Mouse (Mus musculus) gastrocnemius, postnatal 14 days (tissue): ENCODE measurements at regions not wholly inside any gene's neighbourhood (a gene's known extent, or its start where the extent isn't known, plus 50 kb on each side); places are given as distances from the start of the nearest gene placed in this dataset.

Experiments used
- DNase-seq: peaks from one replicate; pipeline ENCODE4 v3.0.0; 2021; ENCODE audit warnings: mixed read lengths
- intact Hi-C: fragments of 180-260 bp; cut with DNase I; formaldehyde crosslinking; loops from one replicate; pipeline ENCODE4 v1.15.1; 2025; ENCODE audit warnings: low total_unique reads

DNA sequence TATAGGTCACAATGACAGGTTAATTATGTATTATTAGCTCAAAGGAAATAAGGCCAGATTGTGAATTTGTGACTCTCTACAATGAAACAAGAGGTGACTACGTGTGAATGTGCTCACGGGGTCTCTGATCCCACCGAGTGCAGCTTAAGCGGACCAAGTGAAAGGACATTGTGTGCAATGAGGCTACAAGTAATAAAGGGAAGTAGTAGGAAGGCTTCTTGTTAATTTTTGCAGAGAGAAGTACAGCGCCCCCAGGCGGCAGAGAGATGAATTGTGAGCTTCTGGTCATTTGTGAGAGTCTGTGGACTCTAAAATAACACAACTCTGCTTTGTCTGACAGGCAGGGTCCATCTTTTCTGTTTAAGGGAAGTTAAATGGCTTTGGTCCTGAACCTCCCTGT lies 73.9 kb upstream of the Gls start:
- DNase-seq = peak; percentile 19
- intact Hi-C loops = no loop called here

DNA sequence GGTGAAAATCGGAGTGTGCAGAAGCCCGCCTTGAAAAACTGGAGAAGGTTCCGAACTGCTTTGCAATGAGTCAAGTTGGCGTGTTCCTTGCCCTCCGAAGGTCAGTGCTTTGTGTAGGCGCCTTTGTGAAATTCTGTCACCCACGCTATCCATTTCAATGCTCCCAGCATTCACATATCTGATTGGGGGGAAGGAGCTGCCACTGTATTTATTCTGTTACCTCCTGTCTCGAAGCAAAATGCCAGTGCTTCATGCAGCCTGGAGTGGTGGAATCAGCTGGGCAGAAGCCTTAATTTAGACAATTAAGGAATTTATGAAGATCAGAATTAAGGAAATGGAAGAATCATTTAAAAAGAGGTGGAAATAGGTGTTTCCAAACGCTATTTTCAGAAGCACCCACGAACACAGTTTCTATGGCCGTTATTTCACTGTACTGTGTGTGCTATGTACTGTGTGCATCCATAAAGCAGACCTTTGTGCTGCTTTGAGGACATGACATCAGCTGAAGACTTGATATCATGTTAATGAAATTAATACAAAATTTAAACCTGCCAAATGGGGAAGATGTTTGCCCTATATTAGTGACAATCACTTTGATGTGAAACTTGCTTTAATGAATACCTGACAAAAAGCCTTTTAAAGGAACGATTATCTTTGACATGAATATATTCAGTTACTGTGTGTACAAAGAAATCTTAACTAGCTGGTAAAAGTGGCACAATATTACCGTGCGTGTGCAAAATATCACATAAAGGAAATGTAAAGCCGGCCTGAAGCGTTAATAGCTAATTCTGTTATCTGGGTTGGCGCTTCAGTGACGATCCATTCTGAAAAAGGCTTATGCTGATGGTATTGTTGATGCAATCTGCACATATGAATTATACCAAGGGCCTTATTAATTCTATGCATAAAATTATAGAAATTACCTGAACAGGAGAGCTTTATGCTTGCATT lies 72.9 kb upstream of the Gls start:
- intact Hi-C loops = no loop called here
- no peak for DNase-seq

DNA sequence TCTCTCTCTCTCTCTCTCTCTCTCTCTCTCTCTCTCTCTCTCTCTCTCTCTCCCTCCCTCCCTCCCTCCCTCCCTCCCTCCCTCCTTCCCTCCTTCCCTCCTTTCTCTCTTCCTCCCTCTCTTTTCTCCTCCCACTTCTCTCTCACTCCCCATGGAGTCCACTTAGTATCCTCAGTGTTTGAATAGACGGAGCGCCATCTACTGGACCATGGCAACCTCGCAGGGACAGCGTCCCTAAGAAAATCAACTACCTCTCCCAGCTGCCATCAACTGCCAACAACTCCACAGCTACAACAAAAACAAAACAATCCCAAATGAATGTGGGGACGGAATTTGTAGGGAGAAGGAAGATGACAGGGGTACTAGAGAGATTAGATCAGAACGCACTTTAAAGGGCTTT lies 69.5 kb upstream of the Gls start:
- DNase-seq = peak; percentile 66
- intact Hi-C loops = no loop called here

DNA sequence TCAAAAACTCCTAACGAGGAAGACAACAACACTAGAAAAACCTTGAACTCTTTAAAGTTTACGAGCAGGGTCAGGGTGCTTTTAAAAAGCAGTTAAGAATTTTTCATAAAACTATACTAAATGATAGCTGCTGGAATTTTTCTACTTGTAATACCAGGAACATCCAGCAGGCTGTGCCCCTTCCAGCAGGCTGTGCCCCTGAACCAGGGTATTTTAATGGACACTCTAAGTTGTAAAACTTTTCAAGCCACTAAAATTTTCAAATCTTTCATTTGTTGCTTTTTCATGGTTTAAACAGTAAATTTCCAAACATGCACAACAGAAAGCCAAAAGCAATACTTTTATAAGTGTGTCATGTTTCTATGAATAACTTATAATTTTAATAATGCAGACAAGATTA lies 68.2 kb upstream of the Gls start:
- DNase-seq = peak; percentile 9
- intact Hi-C loops = loop anchor here (2.0 kb wide), 1 partner anchor 152 kb away; no protein-coding TSS in a partner anchor

DNA sequence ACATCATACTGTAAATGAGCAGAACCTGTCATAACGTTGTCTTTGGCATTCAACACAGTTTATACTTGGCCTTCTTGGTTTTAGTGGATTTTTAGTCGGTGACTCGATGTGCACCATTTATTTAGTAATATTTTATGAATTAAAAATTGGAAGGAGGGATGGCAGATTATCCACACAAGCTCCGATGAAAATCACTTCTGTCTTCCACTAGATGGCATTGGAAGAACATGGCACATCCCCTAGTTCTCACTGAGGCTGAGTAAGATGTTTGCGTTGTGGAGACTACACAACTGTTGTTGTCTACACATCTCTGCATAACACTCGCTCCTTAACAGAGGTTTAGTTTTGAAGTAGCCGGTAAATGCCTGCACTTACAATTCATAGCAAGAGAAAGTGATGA lies 66.5 kb upstream of the Gls start:
- intact Hi-C loops = no loop called here
- no peak for DNase-seq

DNA sequence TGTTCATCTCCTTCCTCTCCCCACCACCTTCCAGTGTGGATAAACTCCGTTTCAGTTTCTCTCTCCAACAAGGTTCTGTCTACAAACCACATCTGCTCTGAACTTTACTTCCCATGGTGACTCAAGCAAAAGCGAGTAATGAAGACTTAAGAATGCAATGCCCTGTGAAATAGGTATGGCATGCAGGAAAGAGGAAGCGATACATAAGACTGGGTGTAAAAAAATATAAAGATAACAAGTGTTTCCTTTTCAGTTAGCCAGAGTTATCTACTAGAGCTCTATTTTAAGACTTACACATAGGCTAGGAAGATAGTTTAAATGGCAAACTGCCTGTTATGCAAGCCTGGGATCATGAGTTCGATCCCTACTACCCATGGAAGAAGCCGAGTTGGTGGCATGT lies 65.3 kb upstream of the Gls start:
- intact Hi-C loops = no loop called here
- no peak for DNase-seq

DNA sequence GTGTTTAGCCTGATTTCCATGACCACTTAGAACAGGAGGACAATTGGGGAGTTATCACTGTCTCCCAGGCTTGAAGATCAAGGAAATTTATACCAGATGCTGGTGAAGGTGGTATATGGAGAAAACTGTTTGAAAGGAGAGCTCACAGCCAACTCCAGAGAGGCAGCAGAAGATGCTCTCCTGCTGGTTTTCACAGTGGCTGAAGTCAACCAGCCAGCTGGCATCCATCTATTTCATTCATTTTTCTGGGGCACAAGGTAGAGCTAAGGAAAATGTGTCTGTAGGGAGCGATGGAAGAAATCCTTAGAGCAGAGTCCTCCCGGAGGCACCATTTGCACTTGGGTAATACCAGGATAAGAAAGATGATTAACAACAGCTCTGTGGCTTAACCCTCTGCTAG lies 63.1 kb upstream of the Gls start:
- intact Hi-C loops = no loop called here
- no peak for DNase-seq

DNA sequence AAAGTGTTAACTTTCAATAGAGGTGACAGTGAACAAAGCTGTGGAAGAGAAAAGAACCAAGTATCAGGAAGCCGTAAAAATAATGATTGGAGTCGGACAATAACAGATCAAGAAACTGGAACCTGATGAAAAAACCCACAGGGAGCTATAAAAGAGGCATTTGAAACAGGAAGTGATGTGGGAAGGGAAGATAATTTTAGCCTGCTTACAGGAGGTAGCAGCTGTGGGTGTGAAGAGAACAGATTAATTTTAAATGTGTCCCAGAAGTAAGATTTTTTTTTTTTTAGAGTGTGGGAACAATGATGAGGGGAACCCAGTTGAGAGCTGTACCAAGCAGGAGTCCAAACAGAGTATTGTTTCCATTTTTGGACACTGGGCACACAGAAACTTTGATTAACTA lies 61.5 kb upstream of the Gls start:
- DNase-seq = no peak
- intact Hi-C loops = no loop called here

DNA sequence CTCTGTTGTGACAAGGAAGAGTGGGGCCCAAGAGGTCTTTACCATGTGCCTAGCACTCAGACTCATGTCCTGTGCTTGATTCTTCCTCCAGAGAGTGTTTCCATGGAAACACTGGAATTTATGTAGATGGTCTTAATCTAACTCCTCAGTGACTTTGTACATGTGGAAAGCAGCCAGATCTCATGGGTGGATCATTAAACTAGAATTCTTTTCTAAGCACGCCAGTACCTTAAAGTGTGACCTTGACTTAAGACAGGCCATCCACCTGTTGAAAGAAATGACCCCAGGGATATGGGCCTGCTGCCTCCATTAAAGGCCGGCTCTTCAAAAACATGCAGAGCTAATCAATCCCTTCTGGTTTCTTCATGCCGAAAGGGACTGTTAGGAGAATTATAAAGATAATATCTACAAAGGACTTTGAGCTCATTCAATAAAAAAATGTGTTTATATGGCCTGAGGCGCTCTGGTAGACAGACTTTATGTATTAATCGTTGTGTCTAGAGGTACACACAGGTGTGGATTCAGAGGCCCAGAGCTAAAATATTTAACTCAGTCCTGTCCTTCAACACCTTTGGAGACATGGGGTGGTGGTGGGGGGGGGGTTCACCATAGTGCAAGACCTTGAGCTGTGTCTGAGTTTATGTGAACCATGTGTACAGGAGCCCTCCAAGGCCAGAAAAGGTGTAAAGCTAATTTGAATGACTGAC lies 60.5 kb upstream of the Gls start:
- intact Hi-C loops = no loop called here
- DNase-seq = no peak
